Mouse (Mus musculus): ENCODE data around the gene Lbx1. TPM values are rescaled to one million over a fixed set of nuclear protein-coding genes. Genes with fewer than 3 reads are reported as not detected.

Gene Lbx1
- polyA plus RNA-seq, 1 experiment from 2014 or later = 0.04 TPM

- peaks cover 83% of the 10 kb centered on the region for H3K27me3 ChIP-seq (ENCODE audit: insufficient read depth, low read length)
- H3K27ac ChIP-seq = no peak overlapping the region
- H3K9ac ChIP-seq (ENCODE audit: low read depth, low read length) = no peak overlapping the region
- no peaks in the 10 kb centered on the region for H3K36me3 ChIP-seq (ENCODE audit: insufficient read depth, low read length)
- peak overlapping the region; percentile 54 for H3K4me2 ChIP-seq (ENCODE audit: low read length)
- no peaks in the 10 kb centered on the region for H3K9me3 ChIP-seq (replicated peaks; ENCODE audit: low read length)
- DNase-seq (ENCODE audit: low spot score) (no peak), ATAC-seq (replicated peaks; ENCODE audit: low FRiP score, low read depth) (no peak)
- TF ChIP-seq CTCF (IDR thresholded peaks at IDR 0.05; ENCODE audit: low read depth) = no peak
- H3K4me3 ChIP-seq (replicated peaks; ENCODE audit: low read depth, low read length) = peak overlapping the region; percentile 33
- under 1% methylated on average over 39 of the region's 42 CpGs for WGBS
- peaks cover 35% of the 10 kb centered on the region for H3K4me1 ChIP-seq (replicated peaks; ENCODE audit: insufficient read depth, low read length)
These were observed 811 bp downstream of the Lbx1 start for GRCm38 (mm10) chr19:45234771-45235231.

DNA sequence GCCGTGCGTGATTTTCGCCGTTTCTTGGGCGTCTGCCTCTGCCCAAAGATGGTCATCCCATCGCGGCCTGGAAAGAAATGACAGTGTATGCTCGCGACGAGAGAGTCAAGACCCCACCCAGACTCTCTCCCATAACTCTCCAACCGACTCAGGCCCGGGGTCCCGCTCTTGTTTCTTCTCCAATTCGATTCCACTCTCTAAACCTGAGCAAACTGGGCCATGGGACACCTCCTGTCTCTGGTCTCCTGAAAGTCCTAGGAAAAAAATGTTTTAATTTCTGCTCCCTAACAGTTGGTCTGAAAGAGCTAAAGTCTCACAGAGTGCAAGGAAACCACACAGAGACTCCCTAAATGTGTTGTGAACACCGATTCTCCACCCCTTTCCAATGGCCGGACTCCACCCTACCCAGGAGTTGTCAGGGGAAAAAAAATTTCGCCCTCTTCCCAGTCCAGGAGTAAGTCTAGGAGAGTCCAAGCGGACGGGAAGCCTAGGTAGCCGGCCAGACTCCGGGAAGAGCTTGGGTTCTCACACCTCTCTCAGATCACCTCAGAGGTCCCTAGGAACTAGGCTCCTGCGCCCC lies 1.3 kb downstream of the Lbx1 start:
- no peak for ATAC-seq (replicated peaks; ENCODE audit: low FRiP score, low read depth)
- Histone ChIP-seq H3K9me3 (replicated peaks; ENCODE audit: low read length) (no peaks in the 10 kb centered on the region), H3K36me3 (ENCODE audit: insufficient read depth, low read length) (no peaks in the 10 kb centered on the region), H3K27ac (no peak overlapping the region), H3K4me3 (replicated peaks; ENCODE audit: low read depth, low read length) (peak overlapping the region; percentile 4; the same call in 1 of the 2 replicates), H3K9ac (ENCODE audit: low read depth, low read length) (no peak overlapping the region), H3K4me2 (ENCODE audit: low read length) (no peak overlapping the region), H3K27me3 (ENCODE audit: insufficient read depth, low read length) (peaks cover 81% of the 10 kb centered on the region), H3K4me1 (replicated peaks; ENCODE audit: insufficient read depth, low read length) (peaks cover 35% of the 10 kb centered on the region)
- WGBS = 2% methylated on average over 22 of the region's 22 CpGs
- TF ChIP-seq CTCF (IDR thresholded peaks at IDR 0.05; ENCODE audit: low read depth) = no peak
- DNase-seq (ENCODE audit: low spot score) = no peak

DNA sequence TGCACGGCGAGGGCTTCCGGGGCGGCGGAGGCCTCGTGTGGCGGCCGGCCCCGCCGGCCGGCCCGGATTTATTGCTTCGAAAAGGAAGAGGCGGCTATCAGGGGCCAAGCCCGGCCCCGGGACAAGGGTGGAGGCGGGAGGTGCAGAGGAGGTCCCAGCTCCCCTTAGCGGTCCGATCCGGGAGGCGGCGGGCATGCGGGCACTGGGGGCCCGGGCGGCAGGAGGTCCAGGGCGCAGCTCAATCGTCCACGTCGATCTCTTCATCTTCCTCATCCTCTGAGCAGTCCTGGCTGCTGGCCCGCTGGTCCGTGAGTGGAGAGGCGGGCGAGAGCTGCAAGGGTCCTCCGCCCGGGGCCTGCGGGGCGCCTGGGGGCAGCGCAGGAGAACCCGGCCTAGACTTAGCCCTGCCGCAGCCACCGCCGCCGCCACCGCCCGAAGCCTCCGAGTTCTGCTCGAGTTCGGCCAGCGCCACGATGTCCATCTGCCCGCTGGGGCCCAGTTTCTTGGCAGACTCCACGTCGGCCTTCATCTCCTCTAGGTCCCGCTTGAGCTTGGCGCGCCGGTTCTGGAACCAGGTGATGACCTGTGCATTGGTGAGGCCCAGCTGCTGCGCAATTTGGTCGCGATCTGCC lies 2.0 kb downstream of the Lbx1 start:
- Histone ChIP-seq H3K27ac (no peak overlapping the region), H3K9ac (ENCODE audit: low read depth, low read length) (no peak overlapping the region), H3K4me2 (ENCODE audit: low read length) (peak overlapping the region; percentile 25; the same call in 1 of the 2 replicates), H3K36me3 (ENCODE audit: insufficient read depth, low read length) (no peaks in the 10 kb centered on the region), H3K9me3 (replicated peaks; ENCODE audit: low read length) (no peaks in the 10 kb centered on the region), H3K4me1 (replicated peaks; ENCODE audit: insufficient read depth, low read length) (peaks cover 35% of the 10 kb centered on the region), H3K27me3 (ENCODE audit: insufficient read depth, low read length) (peaks cover 81% of the 10 kb centered on the region), H3K4me3 (replicated peaks; ENCODE audit: low read depth, low read length) (peak overlapping the region; percentile 4; the same call in 1 of the 2 replicates)
- DNase-seq (ENCODE audit: low spot score) (no peak), ATAC-seq (replicated peaks; ENCODE audit: low FRiP score, low read depth) (no peak)
- under 1% methylated on average over 60 of the region's 60 CpGs for WGBS
- no peak for TF ChIP-seq CTCF (IDR thresholded peaks at IDR 0.05; ENCODE audit: low read depth)

- DNase-seq (ENCODE audit: low spot score) (no peak), ATAC-seq (replicated peaks; ENCODE audit: low FRiP score, low read depth) (no peak)
- Histone ChIP-seq H3K9ac (ENCODE audit: low read depth, low read length) (no peak overlapping the region), H3K27me3 (ENCODE audit: insufficient read depth, low read length) (peaks cover 81% of the 10 kb centered on the region), H3K9me3 (replicated peaks; ENCODE audit: low read length) (no peaks in the 10 kb centered on the region), H3K4me1 (replicated peaks; ENCODE audit: insufficient read depth, low read length) (peaks cover 35% of the 10 kb centered on the region), H3K36me3 (ENCODE audit: insufficient read depth, low read length) (no peaks in the 10 kb centered on the region), H3K4me3 (replicated peaks; ENCODE audit: low read depth, low read length) (0 out of 2 replicates have a peak overlapping the region, but pooled peaks have one; percentile 4), H3K4me2 (ENCODE audit: low read length) (0 out of 2 replicates have a peak overlapping the region, but pooled peaks have one; percentile 25), H3K27ac (no peak overlapping the region)
- 1% methylated on average over 42 of the region's 42 CpGs for WGBS
- no peak for TF ChIP-seq CTCF (IDR thresholded peaks at IDR 0.05; ENCODE audit: low read depth)
These were observed 2.9 kb downstream of the Lbx1 start for GRCm38 (mm10) chr19:45232443-45233410.

DNA sequence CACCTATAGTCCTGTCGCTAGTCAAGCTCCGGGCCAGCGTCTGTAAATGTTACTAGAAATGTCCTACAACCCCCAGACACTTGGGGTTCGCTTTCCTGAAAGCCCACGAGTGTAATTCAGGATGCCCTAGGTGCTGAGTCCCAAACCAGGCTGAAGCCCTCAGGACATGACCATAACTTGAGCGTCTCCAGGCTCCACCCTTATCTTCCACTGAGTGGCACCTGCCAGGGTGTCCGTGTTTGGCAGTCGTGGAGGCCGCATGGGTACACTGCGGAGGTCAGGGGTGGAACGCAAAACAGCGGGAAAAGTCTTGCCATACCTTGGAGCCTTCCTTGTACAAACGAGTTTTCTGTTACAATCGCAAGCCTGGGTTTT lies 3.6 kb downstream of the Lbx1 start:
- H3K4me3 ChIP-seq (replicated peaks; ENCODE audit: low read depth, low read length) = no peak overlapping the region
- H3K27ac ChIP-seq = no peak overlapping the region
- DNase-seq (ENCODE audit: low spot score) (no peak), ATAC-seq (replicated peaks; ENCODE audit: low FRiP score, low read depth) (no peak)
- H3K4me1 ChIP-seq (replicated peaks; ENCODE audit: insufficient read depth, low read length) = peaks cover 35% of the 10 kb centered on the region
- peaks cover 81% of the 10 kb centered on the region for H3K27me3 ChIP-seq (ENCODE audit: insufficient read depth, low read length)
- no peaks in the 10 kb centered on the region for H3K9me3 ChIP-seq (replicated peaks; ENCODE audit: low read length)
- no peak for TF ChIP-seq CTCF (IDR thresholded peaks at IDR 0.05; ENCODE audit: low read depth)
- WGBS = under 1% methylated on average over 14 of the region's 14 CpGs
- H3K4me2 ChIP-seq (ENCODE audit: low read length) = no peak overlapping the region
- no peaks in the 10 kb centered on the region for H3K36me3 ChIP-seq (ENCODE audit: insufficient read depth, low read length)
- H3K9ac ChIP-seq (ENCODE audit: low read depth, low read length) = no peak overlapping the region
